Mouse (Mus musculus) cerebellum, adult 9-10 months (tissue): ENCODE data around the gene Krt34.

ENCODE experiments used
- DNase-seq: peaks from one replicate; pipeline ENCODE4 v3.0.0; 2022

Gene Krt34

GRCm38 (mm10) chr11:99994384-99994661 is 47.0 kb downstream of the Krt34 start:
- no peak for DNase-seq

- no peak for DNase-seq
These were observed 47.6 kb downstream of the Krt34 start, which contains the start of gene Krtap17-1 for GRCm38 (mm10) chr11:99993620-99994383. Gene Krtap17-1 (minus strand): TSS chr11:99993994.

DNA sequence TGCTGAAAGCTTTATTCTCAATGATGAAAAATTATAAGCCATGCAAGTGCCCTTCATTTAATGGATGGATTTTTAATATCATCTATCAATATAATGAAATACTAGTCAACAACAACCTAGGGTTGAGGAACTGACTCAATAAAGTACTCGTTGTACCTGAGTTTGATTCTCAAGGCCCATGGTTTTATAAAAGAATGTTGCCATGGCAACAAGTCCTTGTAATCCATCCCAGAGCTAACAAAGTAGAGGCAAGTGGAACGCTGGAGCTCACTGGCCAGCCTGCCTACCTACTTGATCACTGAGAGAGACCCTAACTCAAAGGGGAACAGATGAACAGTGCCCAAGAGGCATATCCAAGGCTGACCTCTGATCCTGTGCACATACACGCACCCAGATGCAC is 50.8 kb downstream of the Krt34 start:
- DNase-seq = no peak

GRCm38 (mm10) chr11:99989881-99990405 is 51.4 kb downstream of the Krt34 start:
- DNase-seq = peak; percentile 26

GRCm38 (mm10) chr11:99988530-99988929 is 52.8 kb downstream of the Krt34 start:
- no peak for DNase-seq
